Mouse (Mus musculus): Measurements from ENCODE around the gene Qrich2.

GRCm38 (mm10) chr11:116493191-116493590 lies 27.1 kb upstream of the Qrich2 start:
- no peak for TF ChIP-seq CTCF (IDR thresholded peaks at IDR 0.05; ENCODE audit: borderline replicate concordance, insufficient read depth, low read length)
- no peak for TF ChIP-seq POLR2A (IDR thresholded peaks at IDR 0.05; ENCODE audit: low read depth, low read length)
